Comparison of ENCODE assay signal across 18 mouse cellular contexts in genomic region chr7:99161961-99162360, GRCm38 (mm10). TPM values are rescaled to one million over a fixed set of nuclear protein-coding genes. Genes with fewer than 3 reads are reported as not detected.
DNase-seq lines count a peak whose midpoint lies in the region; ATAC-seq and TF ChIP-seq lines count a peak whose summit lies in the region.
"Had no signal": no experiment of that assay in that cellular context is flagged by ENCODE, and none has a peak within 500 bp of the region (broad histone marks: within the 10 kb centered on the region; RNA-seq: fewer than 3 reads in every experiment).

No protein-coding gene starts in this region.

- 91% methylated on average over 11 of the region's 11 CpGs for WGBS in hindbrain, embryonic 12.5 days
- 91% methylated on average over 11 of the region's 11 CpGs for WGBS in hindbrain, embryonic 16.5 days
- 89% methylated on average over 11 of the region's 11 CpGs for WGBS in neural tube, embryonic 13.5 days
- 31% methylated on average over 11 of the region's 11 CpGs for WGBS in small intestine, adult 2 months

- TF ChIP-seq CTCF in small intestine, adult 2 months (IDR thresholded peaks at IDR 0.05; ENCODE audit: extremely low read depth, insufficient read length, insufficient replicate concordance, low read depth, low read length) = no peak

- H3K4me2 ChIP-seq in hindbrain, embryonic 12.5 days (replicated peaks) = no peak overlapping the region
- H3K4me2 ChIP-seq in hindbrain, embryonic 16.5 days (ENCODE audit: low read length) = no peak overlapping the region
- no peak overlapping the region for H3K4me2 ChIP-seq in neural tube, embryonic 13.5 days
- H3K4me2 ChIP-seq: embryonic facial prominence, embryonic 15.5 days; heart, embryonic 13.5 days; hindbrain, embryonic 14.5 days; limb, embryonic 15.5 days; midbrain, embryonic 12.5 days had no signal

- no peak overlapping the region for H3K9ac ChIP-seq in hindbrain, embryonic 12.5 days
- H3K9ac ChIP-seq in hindbrain, embryonic 16.5 days (ENCODE audit: low read depth, low read length) = no peak overlapping the region
- 0 out of 2 replicates have a peak overlapping the region, but pooled peaks have one; percentile 3 for H3K9ac ChIP-seq in neural tube, embryonic 13.5 days
- H3K9ac ChIP-seq: embryonic facial prominence, embryonic 15.5 days; heart, embryonic 13.5 days; hindbrain, embryonic 14.5 days; limb, embryonic 15.5 days; midbrain, embryonic 12.5 days had no signal

- ATAC-seq in hindbrain, embryonic 12.5 days (ENCODE audit: low FRiP score) = no peak
- no peak for ATAC-seq in hindbrain, embryonic 16.5 days
- ATAC-seq in neural tube, embryonic 13.5 days (ENCODE audit: low read depth) = no peak
- no peak for ATAC-seq in frontal cortex, adult (ENCODE audit: low TSS enrichment)

- no peaks in the 10 kb centered on the region for H3K9me3 ChIP-seq in hindbrain, embryonic 12.5 days (replicated peaks)
- H3K9me3 ChIP-seq in hindbrain, embryonic 16.5 days (ENCODE audit: control insufficient read depth, low read length) = no peaks in the 10 kb centered on the region
- H3K9me3 ChIP-seq in neural tube, embryonic 13.5 days = no peaks in the 10 kb centered on the region
- H3K9me3 ChIP-seq: embryonic facial prominence, embryonic 15.5 days; heart, embryonic 13.5 days; limb, embryonic 15.5 days; midbrain, embryonic 12.5 days had no signal

- no peak overlapping the region for H3K4me3 ChIP-seq in hindbrain, embryonic 12.5 days
- H3K4me3 ChIP-seq in hindbrain, embryonic 16.5 days (ENCODE audit: low read length) = no peak overlapping the region
- no peak overlapping the region for H3K4me3 ChIP-seq in neural tube, embryonic 13.5 days
- no peak overlapping the region for H3K4me3 ChIP-seq in small intestine, adult 2 months (ENCODE audit: low read depth, low read length)
- H3K4me3 ChIP-seq: embryonic facial prominence, embryonic 15.5 days; heart, embryonic 13.5 days; limb, embryonic 15.5 days; midbrain, embryonic 12.5 days had no signal

- peak; percentile 55 to 61 for DNase-seq in heart, adult 18-20 months
- DNase-seq in heart, adult 8-10 months (ENCODE audit: low spot score) = no peak
- no peak for DNase-seq in neural tube, embryonic 10.5 days (ENCODE audit: extremely low spot score, low spot score)
- DNase-seq: adrenal gland, postnatal 25 days; cerebellum, adult 11-12 months; cerebellum, postnatal 14 days; thymus, postnatal 36 days had no signal

- H3K27me3 ChIP-seq in hindbrain, embryonic 12.5 days = no peaks in the 10 kb centered on the region
- no peaks in the 10 kb centered on the region for H3K27me3 ChIP-seq in hindbrain, embryonic 16.5 days (replicated peaks; ENCODE audit: control insufficient read depth, insufficient read depth, low read length)
- no peaks in the 10 kb centered on the region for H3K27me3 ChIP-seq in neural tube, embryonic 13.5 days
- no peaks in the 10 kb centered on the region for H3K27me3 ChIP-seq in small intestine, adult 2 months (ENCODE audit: control insufficient read depth, insufficient read depth, low read length)
- H3K27me3 ChIP-seq: CH12.LX; embryonic facial prominence, embryonic 15.5 days; heart, embryonic 13.5 days; limb, embryonic 15.5 days; midbrain, embryonic 12.5 days had no signal

- peaks cover 12% of the 10 kb centered on the region for H3K4me1 ChIP-seq in hindbrain, embryonic 12.5 days
- H3K4me1 ChIP-seq in hindbrain, embryonic 16.5 days (ENCODE audit: control insufficient read depth, insufficient read depth, low read depth, low read length) = no peaks in the 10 kb centered on the region
- peaks cover 8% of the 10 kb centered on the region; the same call in 1 of the 2 replicates for H3K4me1 ChIP-seq in neural tube, embryonic 13.5 days (replicated peaks)
- peaks cover 77% of the 10 kb centered on the region for H3K4me1 ChIP-seq in small intestine, adult 2 months (ENCODE audit: control insufficient read depth, insufficient read depth, insufficient read length, low read length)
- H3K4me1 ChIP-seq: limb, embryonic 15.5 days; midbrain, embryonic 12.5 days had no signal

- TF ChIP-seq POLR2A in small intestine, adult 2 months (IDR thresholded peaks at IDR 0.05; ENCODE audit: low read depth, low read length) = no peak

- no peaks in the 10 kb centered on the region for H3K36me3 ChIP-seq in hindbrain, embryonic 12.5 days
- 0 out of 2 replicates have a peak, but pooled peaks cover 2% of the 10 kb centered on the region for H3K36me3 ChIP-seq in hindbrain, embryonic 16.5 days (ENCODE audit: control insufficient read depth, insufficient read depth, low read length)
- H3K36me3 ChIP-seq in neural tube, embryonic 13.5 days = no peaks in the 10 kb centered on the region
- H3K36me3 ChIP-seq in small intestine, adult 2 months (ENCODE audit: control insufficient read depth, insufficient read depth, low read length) = peaks cover 44% of the 10 kb centered on the region
- H3K36me3 ChIP-seq: embryonic facial prominence, embryonic 15.5 days; heart, embryonic 13.5 days; limb, embryonic 15.5 days; midbrain, embryonic 12.5 days had no signal

- H3K27ac ChIP-seq in hindbrain, embryonic 12.5 days = peak overlapping the region; percentile 17; the same call in 1 of the 2 replicates
- no peak overlapping the region for H3K27ac ChIP-seq in hindbrain, embryonic 16.5 days (ENCODE audit: low read depth, low read length)
- no peak overlapping the region for H3K27ac ChIP-seq in neural tube, embryonic 13.5 days (replicated peaks)
- peak overlapping the region; percentile 89 for H3K27ac ChIP-seq in small intestine, adult 2 months (ENCODE audit: insufficient read depth, low read depth, low read length)
- H3K27ac ChIP-seq: embryonic facial prominence, embryonic 15.5 days; heart, embryonic 13.5 days; hindbrain, embryonic 14.5 days; limb, embryonic 15.5 days; midbrain, embryonic 12.5 days had no signal

RNA-seq across cellular contexts. Expression of gene Dgat2, which starts 20.6 kb away (rescaled TPM):
- total RNA-seq in heart, adult 18-20 months (2021) = 100 to 1,000 TPM; 343 to 377 TPM
- total RNA-seq in heart, adult 8-10 months (2022) = 100 to 1,000 TPM; 341 to 454 (median 381) TPM
- 11.6 and 12.8 TPM in 2 replicates for polyA plus RNA-seq in hindbrain, embryonic 12.5 days (2016; fragmentation: Nextera tagmentation; extraction: Ambion mirVana)
- 23.7 and 24.9 TPM in 2 replicates for polyA plus RNA-seq in hindbrain, embryonic 16.5 days (2015; fragmentation: Nextera tagmentation; extraction: Ambion mirVana)
- 14.2 and 15.7 TPM in 2 replicates for polyA plus RNA-seq in neural tube, embryonic 13.5 days (2015; fragmentation: Nextera tagmentation; extraction: Ambion mirVana)
- 159 and 234 TPM in 2 replicates for polyA plus RNA-seq in small intestine, adult 2 months (2012; rRNA removed)

RNA-seq across cellular contexts. Expression of gene Uvrag, which starts 21.0 kb away (rescaled TPM):
- total RNA-seq in heart, adult 18-20 months (2021) = 10 to 100 TPM; 17.4 to 19.9 TPM
- 10 to 100 TPM; 17.5 to 22.1 (median 20.3) TPM for total RNA-seq in heart, adult 8-10 months (2022)
- 16.6 and 17.7 TPM in 2 replicates for polyA plus RNA-seq in hindbrain, embryonic 12.5 days (2016; fragmentation: Nextera tagmentation; extraction: Ambion mirVana)
- polyA plus RNA-seq in hindbrain, embryonic 16.5 days (2015; fragmentation: Nextera tagmentation; extraction: Ambion mirVana) = 14.4 and 15.3 TPM in 2 replicates
- 15.8 and 16.6 TPM in 2 replicates for polyA plus RNA-seq in neural tube, embryonic 13.5 days (2015; fragmentation: Nextera tagmentation; extraction: Ambion mirVana)
- polyA plus RNA-seq in small intestine, adult 2 months (2012; rRNA removed) = 14.8 and 28.2 TPM in 2 replicates

Comparison
In these comparisons a context has a peak if more than half of its experiments do, and no peak if none do; other contexts are left out.
1. DNase-seq: peak in heart, adult 18-20 months (2 of 2); none in heart, adult 8-10 months (single experiment) and neural tube, embryonic 10.5 days (single experiment).
2. H3K27ac ChIP-seq: peak in hindbrain, embryonic 12.5 days (single experiment) and small intestine, adult 2 months (single experiment); none in hindbrain, embryonic 16.5 days (single experiment) and neural tube, embryonic 13.5 days (single experiment).